Mouse (Mus musculus) MEL (cell line): ENCODE data around the gene Med1. TPM values are rescaled to one million over a fixed set of nuclear protein-coding genes. Genes with fewer than 3 reads are reported as not detected.

Source experiments
- DNase-seq: peaks from one replicate; pipeline ENCODE4 v3.0.0; 2011; ENCODE audit warnings: low read depth, low spot score
- H3K27ac ChIP-seq: 2 replicates; pipeline ENCODE4 v1.5.1; 2012; ENCODE audit warnings: low read depth, mild to moderate bottlenecking, control low read depth, low read length, moderate library complexity; ENCODE audit not compliant: control insufficient read depth
- H3K27me3 ChIP-seq, 2 experiments: fragments of 150-350 bp in 1 of 2; sonication (generic) in 1 of 2; 2 replicates each; pipeline ENCODE4 v1.6.1; 2012; ENCODE audit warnings: low read length in 2 of 2, mild to moderate bottlenecking in 2 of 2, improper control_type of control experiment in 1 of 2, moderate library complexity in 1 of 2; ENCODE audit not compliant: insufficient read depth in 2 of 2, control insufficient read depth in 1 of 2
- H3K36me3 ChIP-seq, 2 experiments: 2 replicates each; pipeline ENCODE4 v1.6.1; 2012 to 2014; ENCODE audit warnings: low read length in 2 of 2, improper control_type of control experiment in 1 of 2, inconsistent platforms in 1 of 2, mild to moderate bottlenecking in 1 of 2; ENCODE audit not compliant: insufficient read depth in 2 of 2, control insufficient read depth in 1 of 2
- H3K4me1 ChIP-seq, 2 experiments: fragments of 150-350 bp in 1 of 2; sonication (generic) in 1 of 2; 2 replicates each; pipeline ENCODE4 v1.6.1; 2012; ENCODE audit warnings: low read length in 2 of 2, improper control_type of control experiment in 1 of 2, mild to moderate bottlenecking in 1 of 2; ENCODE audit not compliant: insufficient read depth in 2 of 2, control insufficient read depth in 1 of 2
- H3K4me3 ChIP-seq, 2 experiments: fragments of 150-350 bp in 1 of 2; sonication (generic) in 1 of 2; 2 replicates each; pipeline ENCODE4 v1.5.1; 2012; ENCODE audit warnings: low read depth in 2 of 2, low read length in 2 of 2, mild to moderate bottlenecking in 2 of 2, moderate library complexity in 2 of 2, control low read depth in 1 of 2, improper control_type of control experiment in 1 of 2; ENCODE audit not compliant: control insufficient read depth in 1 of 2, insufficient read depth in 1 of 2
- H3K79me2 ChIP-seq: 2 replicates; pipeline ENCODE4 v1.6.1; 2012; ENCODE audit warnings: mild to moderate bottlenecking, low read length, moderate library complexity; ENCODE audit not compliant: control insufficient read depth, poor library complexity, insufficient read depth
- H3K9ac ChIP-seq: 2 replicates; pipeline ENCODE4 v1.6.1; 2012; ENCODE audit warnings: low read depth, mild to moderate bottlenecking, control low read depth, low read length, moderate library complexity; ENCODE audit not compliant: control insufficient read depth, poor library complexity, severe bottlenecking
- H3K9me3 ChIP-seq: fragments of 150-350 bp; sonication (generic); replicated peaks from 2 replicates; pipeline ENCODE4 v1.6.1; 2012; ENCODE audit warnings: mild to moderate bottlenecking, low read length, improper control_type of control experiment, moderate library complexity; ENCODE audit not compliant: insufficient read depth
- BHLHE40 ChIP-seq: IDR thresholded peaks from 2 replicates; pipeline ENCODE4 v1.6.1; 2012; ENCODE audit warnings: low read depth, mild to moderate bottlenecking, inconsistent platforms, low read length, improper control_type of control experiment, borderline replicate concordance
- CTCF ChIP-seq, 3 experiments: IDR thresholded peaks in 2 of 3; conservative IDR thresholded peaks in 1 of 3; 2 replicates each; pipeline ENCODE4 v1.5.1; 2011 to 2012; ENCODE audit warnings: low read length in 3 of 3, low read depth in 2 of 3, mild to moderate bottlenecking in 2 of 3, improper control_type of control experiment in 1 of 3, inconsistent platforms in 1 of 3, mixed read lengths in 1 of 3, moderate library complexity in 1 of 3; ENCODE audit not compliant: control insufficient read depth in 1 of 3, insufficient read depth in 1 of 3, poor library complexity in 1 of 3, severe bottlenecking in 1 of 3
- E2F4 ChIP-seq: IDR thresholded peaks from 2 replicates; pipeline ENCODE4 v1.6.1; 2011; ENCODE audit warnings: low read depth, low read length, improper control_type of control experiment, borderline replicate concordance
- EP300 ChIP-seq, 2 experiments: IDR thresholded peaks; 2 replicates each; pipeline ENCODE4 v1.6.1; 2011; ENCODE audit warnings: improper control_type of control experiment in 2 of 2, low read length in 2 of 2, low read depth in 1 of 2, mild to moderate bottlenecking in 1 of 2
- ETS1 ChIP-seq: IDR thresholded peaks from 2 replicates; pipeline ENCODE4 v1.6.1; 2012; ENCODE audit warnings: low read depth, mild to moderate bottlenecking, inconsistent platforms, low read length, improper control_type of control experiment, moderate library complexity
- GATA1 ChIP-seq: IDR thresholded peaks from 2 replicates; pipeline ENCODE4 v1.6.1; 2011; ENCODE audit warnings: low read depth, low read length, improper control_type of control experiment
- KAT2A ChIP-seq: conservative IDR thresholded peaks from 2 replicates; pipeline ENCODE4 v1.6.1; 2012; ENCODE audit warnings: low read depth, low read length, improper control_type of control experiment, inconsistent platforms
- MAX ChIP-seq: IDR thresholded peaks from 2 replicates; pipeline ENCODE4 v1.6.1; 2011; ENCODE audit warnings: low read length, improper control_type of control experiment
- MYB ChIP-seq: IDR thresholded peaks from 2 replicates; pipeline ENCODE4 v1.6.1; 2011; ENCODE audit warnings: mild to moderate bottlenecking, low read depth, low read length, improper control_type of control experiment
- POLR2A ChIP-seq, 2 experiments: IDR thresholded peaks; 2 replicates each; pipeline ENCODE4 v1.6.1; 2011 to 2012; ENCODE audit warnings: low read length in 2 of 2, mild to moderate bottlenecking in 2 of 2, control low read depth in 1 of 2, improper control_type of control experiment in 1 of 2, low read depth in 1 of 2, moderate library complexity in 1 of 2; ENCODE audit not compliant: control insufficient read depth in 1 of 2, insufficient read depth in 1 of 2, poor library complexity in 1 of 2
- POLR2AphosphoS2 ChIP-seq: IDR thresholded peaks from 2 replicates; pipeline ENCODE4 v1.6.1; 2011; ENCODE audit warnings: low read length, improper control_type of control experiment
- POLR2AphosphoS5 ChIP-seq: IDR thresholded peaks from 2 replicates; pipeline ENCODE4 v1.6.1; 2012; ENCODE audit warnings: low read depth, borderline replicate concordance, mild to moderate bottlenecking, inconsistent platforms, low read length, moderate library complexity, mixed read lengths
- SIN3A ChIP-seq: IDR thresholded peaks from 2 replicates; pipeline ENCODE4 v1.6.1; 2012; ENCODE audit warnings: low read length, improper control_type of control experiment, inconsistent platforms
- TBP ChIP-seq: IDR thresholded peaks from 2 replicates; pipeline ENCODE4 v1.8.0; 2011; ENCODE audit warnings: low read depth, low read length, improper control_type of control experiment
- USF1 ChIP-seq: IDR thresholded peaks from 2 replicates; pipeline ENCODE4 v1.6.1; 2014; ENCODE audit warnings: low read depth, mild to moderate bottlenecking, inconsistent platforms, low read length, improper control_type of control experiment, moderate library complexity
- USF2 ChIP-seq, 2 experiments: IDR thresholded peaks; 2 replicates each; pipeline ENCODE4 v1.6.1; 2011 to 2012; ENCODE audit warnings: improper control_type of control experiment in 2 of 2, low read length in 2 of 2, borderline replicate concordance in 1 of 2, inconsistent platforms in 1 of 2, low read depth in 1 of 2, mild to moderate bottlenecking in 1 of 2; ENCODE audit not compliant: insufficient read depth in 1 of 2
- ZMIZ1 ChIP-seq: IDR thresholded peaks from 2 replicates; pipeline ENCODE4 v1.6.1; 2012; ENCODE audit warnings: low read depth, mild to moderate bottlenecking, inconsistent platforms, low read length, improper control_type of control experiment, moderate library complexity
- polyA plus RNA-seq, 2 experiments: library from polyadenylated mRNA; stranded (reverse) in 1 of 2; unstranded in 1 of 2; fragments of >175 nt in 1 of 2; fragments of >200 nt in 1 of 2; gene quantifications; 2 replicates each; pipeline versions ENCODE4 v1.2.1 to v1.2.4; 2012; ENCODE audit warnings: low replicate concordance in 2 of 2, low read depth in 1 of 2; ENCODE audit not compliant: insufficient read length in 2 of 2, insufficient read depth in 1 of 2, missing spikeins in 1 of 2
- total RNA-seq: library from RNA; depleted of rRNA; stranded (reverse); fragments of 300-350 nt; gene quantifications from 2 replicates; pipeline ENCODE4 v1.2.3, GENCODE M21; 2012

Gene Med1
- total and polyA plus RNA-seq, 3 experiments: 39.9 to 122 (median 58.6) TPM

DNA sequence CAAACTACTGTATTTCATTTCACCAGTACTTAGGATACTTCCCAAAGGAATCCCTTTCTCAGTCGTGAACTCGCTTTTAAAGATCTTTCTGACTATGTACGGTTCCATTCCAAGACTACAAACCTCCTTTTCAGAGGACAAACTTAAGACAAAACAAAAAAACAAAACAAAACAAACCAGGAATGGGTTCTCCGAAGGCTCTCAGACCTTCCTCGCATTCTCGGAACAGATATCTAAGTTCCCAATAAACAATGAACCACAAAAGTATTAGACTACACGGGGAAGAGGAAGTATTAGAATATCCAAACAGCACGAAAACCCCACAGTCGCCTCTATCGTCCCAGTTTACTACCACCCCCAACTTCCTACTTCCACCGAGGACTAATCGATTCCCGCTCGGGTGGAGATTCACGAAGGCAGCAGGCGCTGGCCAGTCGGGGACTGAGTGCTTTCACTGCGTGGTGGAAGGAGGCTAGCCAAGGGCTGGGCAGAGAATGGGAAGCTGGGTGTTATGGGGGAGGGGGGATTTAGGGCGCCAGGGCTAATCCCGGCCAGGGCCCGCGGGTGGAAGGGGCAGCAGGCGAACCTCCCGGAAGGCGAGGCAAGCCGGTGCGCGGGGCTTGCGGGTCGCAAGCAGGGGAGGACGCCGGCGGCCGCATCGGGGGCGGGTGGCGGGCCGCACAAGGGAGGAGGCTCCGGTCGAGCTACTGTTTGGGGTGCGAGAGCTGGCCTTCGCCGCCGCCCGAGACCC is 44.4 kb downstream of the Med1 start (continued):
- TF ChIP-seq SIN3A: peak; percentile 88
- TF ChIP-seq CTCF (IDR thresholded peaks at IDR 0.05 in 2 of 3, conservative IDR thresholded peaks at IDR 0.05 in 1 of 3; ENCODE audit: control insufficient read depth in 1 of 3, insufficient read depth in 1 of 3, low read depth in 2 of 3, low read length in 3 of 3, poor library complexity in 1 of 3, severe bottlenecking in 1 of 3): no peak
- peak; percentile 59 to 64 for TF ChIP-seq EP300 (IDR thresholded peaks at IDR 0.05; ENCODE audit: low read depth in 1 of 2, low read length in 2 of 2)
- TF ChIP-seq USF1: no peak
- no peak for TF ChIP-seq ZMIZ1
- TF ChIP-seq GATA1: peak; percentile 44
- no peak; a peak in 1 of 4 replicates for TF ChIP-seq POLR2A (IDR thresholded peaks at IDR 0.05; ENCODE audit: control insufficient read depth in 1 of 2, insufficient read depth in 1 of 2, low read depth in 1 of 2, low read length in 2 of 2, poor library complexity in 1 of 2)
- no peak for TF ChIP-seq MYB

DNA sequence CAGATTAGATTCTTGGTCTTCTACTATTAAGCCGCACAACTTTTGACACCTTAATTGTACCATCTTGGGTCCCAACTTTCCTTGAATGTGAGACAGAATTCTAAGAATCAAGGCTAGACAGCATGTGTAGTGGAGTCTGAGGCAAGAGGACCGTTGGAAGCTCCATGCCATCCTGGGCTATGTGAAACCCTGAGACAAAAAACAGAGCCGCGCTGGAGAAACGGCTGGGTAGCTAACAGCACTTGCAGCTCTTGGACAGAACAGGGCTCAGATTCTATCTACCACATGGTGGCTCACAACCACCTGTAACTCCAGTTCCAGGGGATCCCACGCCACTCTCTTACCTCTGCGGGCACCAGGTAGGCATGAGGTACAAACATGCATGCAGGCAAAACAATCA is 47.2 kb downstream of the Med1 start:
- DNase-seq: no peak
- H3K9ac ChIP-seq: no peak overlapping the region
- TF ChIP-seq MAX (no peak), POLR2AphosphoS2 (no peak), CTCF (IDR thresholded peaks at IDR 0.05 in 2 of 3, conservative IDR thresholded peaks at IDR 0.05 in 1 of 3; ENCODE audit: control insufficient read depth in 1 of 3, insufficient read depth in 1 of 3, low read depth in 2 of 3, low read length in 3 of 3, poor library complexity in 1 of 3, severe bottlenecking in 1 of 3) (no peak), KAT2A (no peak), TBP (no peak), E2F4 (no peak), SIN3A (no peak), BHLHE40 (no peak), POLR2AphosphoS5 (no peak), USF1 (no peak), USF2 (IDR thresholded peaks at IDR 0.05; ENCODE audit: borderline replicate concordance in 1 of 2, insufficient read depth in 1 of 2, low read depth in 1 of 2, low read length in 2 of 2) (no peak), ETS1 (no peak)
- no peaks in the 10 kb centered on the region for H3K27me3 ChIP-seq
- H3K79me2 ChIP-seq: peaks cover 16% of the 10 kb centered on the region
- no peak overlapping the region for H3K4me3 ChIP-seq
- peaks cover 0 to 11% of the 10 kb centered on the region in 2 experiments; a peak in 2 of 4 replicates for H3K36me3 ChIP-seq
- peaks cover 0 to 8% of the 10 kb centered on the region in 2 experiments; a peak in 3 of 4 replicates for H3K4me1 ChIP-seq
- H3K9me3 ChIP-seq: no peaks in the 10 kb centered on the region
- no peak overlapping the region for H3K27ac ChIP-seq
